Mouse (Mus musculus) heart, postnatal 14 days (tissue): ENCODE results near the gene Esp6. TPM values are rescaled to one million over a fixed set of nuclear protein-coding genes. Genes with fewer than 3 reads are reported as not detected.
"Not testable (repeated sequence)": the region's sequence is repeated elsewhere in the genome, so short reads cannot be mapped to it uniquely, and the experiment has no call there.

Source experiments
- DNase-seq, 2 experiments: peaks; one replicate each; pipeline ENCODE4 v3.0.0; 2021 to 2022
- intact Hi-C: fragments of 180-260 bp; cut with DNase I; formaldehyde crosslinking; loops from one replicate; pipeline ENCODE4 v1.15.1; 2025
- long read RNA-seq, 2 experiments: library from polyadenylated mRNA; stranded (forward); transcript quantifications; one replicate each; pipeline ENCODE4 v2.0.0; 2021
- total RNA-seq, 2 experiments: library from RNA; stranded (reverse); gene quantifications; 2 replicates each; pipeline ENCODE4 v1.2.3; 2021

The Esp6 gene
- total RNA-seq: not detected
- long read RNA-seq, experiment 1: 0 reads
- long read RNA-seq, experiment 2: 0 reads

GRCm38 (mm10) chr17:40561207-40561606 is at the start of gene Esp6:
TSS of gene Esp6 (plus strand) at chr17:40561507.
- DNase-seq: no peak
- intact Hi-C loops: no loop called here

GRCm38 (mm10) chr17:40519818-40520217 is 41.5 kb upstream of the Esp6 start, which contains the start of gene Esp8:
TSS of gene Esp8 (plus strand) at chr17:40520022.
- intact Hi-C loops: no loop called here

GRCm38 (mm10) chr17:40529813-40530212 is 31.5 kb upstream of the Esp6 start:
- intact Hi-C loops: no loop called here
- no peak for DNase-seq

More at GRCm38 (mm10) chr17:40519818-40520217, 41.5 kb upstream of the Esp6 start, which contains the start of gene Esp8:
- DNase-seq: no peak

GRCm38 (mm10) chr17:40531147-40531546 is 30.2 kb upstream of the Esp6 start:
- DNase-seq: no peak
- intact Hi-C loops: no loop called here

- DNase-seq, intact Hi-C loops: not testable (repeated sequence)
Measured at GRCm38 (mm10) chr17:40547005-40547404, 14.3 kb upstream of the Esp6 start.

GRCm38 (mm10) chr17:40553470-40553869 is 7.8 kb upstream of the Esp6 start:
- intact Hi-C loops: no loop called here
- no peak for DNase-seq

- intact Hi-C loops, DNase-seq: not testable (repeated sequence)
Measured at GRCm38 (mm10) chr17:40583906-40584305, 22.6 kb downstream of the Esp6 start.

- intact Hi-C loops: no loop called here
- no peak for DNase-seq
Measured at GRCm38 (mm10) chr17:40591297-40591696, 30.0 kb downstream of the Esp6 start.

GRCm38 (mm10) chr17:40598294-40598693 is 37.0 kb downstream of the Esp6 start, which contains the start of gene Esp4:
TSS of gene Esp4 (plus strand) at chr17:40598594.
- no peak for DNase-seq
- intact Hi-C loops: no loop called here

Other genes starting within 250 kb of the Esp6 start
- gene Crisp1, start 242.3 kb upstream of the Esp6 start, total RNA-seq: not detected
- gene Esp8, start 41.5 kb upstream of the Esp6 start, total RNA-seq: not detected
- gene Esp4, start 37.1 kb downstream of the Esp6 start, total RNA-seq: not detected
- not detected for gene Esp3, start 70.6 kb downstream of the Esp6 start, total RNA-seq
- not detected for gene Esp1, start 165.6 kb downstream of the Esp6 start, total RNA-seq
- not detected for gene Crisp2, start 245.5 kb downstream of the Esp6 start, total RNA-seq
- gene Rhag, start 249.6 kb downstream of the Esp6 start, total RNA-seq: under 1 TPM; 0.26 to 0.32 TPM